Mouse (Mus musculus): ENCODE measurements at regions not wholly inside any gene's neighbourhood (a gene's known extent, or its start where the extent isn't known, plus 50 kb on each side); places are given as distances from the start of the nearest gene placed in this dataset.

DNA sequence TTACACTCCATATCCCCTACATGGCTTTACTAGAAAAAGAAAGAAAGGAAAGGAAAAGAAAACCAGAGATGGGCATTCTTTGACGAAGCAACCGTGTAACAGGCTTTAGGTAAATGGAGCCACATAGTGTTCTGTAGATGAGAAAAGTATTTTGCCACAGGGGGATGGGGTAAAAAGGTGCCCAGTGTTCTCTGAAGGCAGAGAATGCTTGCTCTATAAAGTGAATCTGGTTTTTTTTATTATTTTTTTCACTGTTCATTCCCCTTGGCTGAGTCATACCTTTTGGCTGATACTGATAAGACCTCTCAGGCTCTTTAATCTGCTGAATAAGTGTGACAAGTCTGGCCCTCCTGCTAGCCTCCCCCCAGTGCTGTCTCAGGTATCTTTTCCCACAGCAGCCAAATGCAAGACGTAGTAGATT is 153.3 kb upstream of the Ccdc122 start:
- TF ChIP-seq CTCF (IDR thresholded peaks at IDR 0.05; ENCODE audit: borderline replicate concordance, control insufficient read depth, extremely low read depth, insufficient read depth, low read length, poor library complexity) (no peak), POLR2A (IDR thresholded peaks at IDR 0.05; ENCODE audit: control insufficient read depth, extremely low read depth, insufficient read depth, low read length, poor library complexity) (no peak)

All from thymus, adult 2 months (tissue).